Mouse (Mus musculus): ENCODE measurements at regions not wholly inside any gene's neighbourhood (a gene's known extent, or its start where the extent isn't known, plus 50 kb on each side); places are given as distances from the start of the nearest gene placed in this dataset.

DNA sequence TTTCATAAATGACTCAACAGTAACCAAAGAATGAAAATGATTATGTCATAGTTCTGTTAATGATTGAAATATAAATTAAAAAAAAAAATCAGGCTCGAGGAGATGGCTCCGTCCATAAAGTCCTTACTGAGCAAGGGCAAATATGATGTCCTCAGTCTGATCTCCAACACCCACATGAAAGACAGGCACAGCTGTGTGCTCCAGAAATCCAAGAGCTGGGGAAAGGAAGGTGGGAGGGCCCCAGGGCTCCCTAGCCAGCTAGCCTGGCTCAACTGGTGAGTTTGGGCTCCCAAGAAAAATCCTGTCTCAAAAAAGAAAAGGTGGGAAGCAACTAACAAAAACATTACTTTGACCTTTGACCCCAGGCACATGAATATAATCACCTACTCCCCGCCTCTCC lies 194.5 kb downstream of the Sox4 start:
- no peaks in the 10 kb centered on the region for H3K4me1 ChIP-seq (ENCODE audit: control insufficient read depth, insufficient read depth, low read length)
- H3K27me3 ChIP-seq (ENCODE audit: control insufficient read depth, insufficient read depth, low read length): no peaks in the 10 kb centered on the region
- TF ChIP-seq POLR2A (IDR thresholded peaks at IDR 0.05; ENCODE audit: borderline replicate concordance, insufficient read depth, low read length): no peak
- no peak for TF ChIP-seq CTCF (IDR thresholded peaks at IDR 0.05; ENCODE audit: borderline replicate concordance, insufficient read depth, low read depth, low read length)
- no peak for DNase-seq
- H3K27ac ChIP-seq (ENCODE audit: insufficient read depth, low read length): no peak overlapping the region
- H3K4me3 ChIP-seq (replicated peaks; ENCODE audit: insufficient read depth, low read depth, low read length): no peak overlapping the region
- 71% methylated on average over 3 of the region's 3 CpGs for WGBS

GRCm38 (mm10) chr13:28757846-28758522 lies 195.5 kb downstream of the Sox4 start:
- no peaks in the 10 kb centered on the region for H3K4me1 ChIP-seq (ENCODE audit: control insufficient read depth, insufficient read depth, low read length)
- TF ChIP-seq CTCF (IDR thresholded peaks at IDR 0.05; ENCODE audit: borderline replicate concordance, insufficient read depth, low read depth, low read length) (no peak), POLR2A (IDR thresholded peaks at IDR 0.05; ENCODE audit: borderline replicate concordance, insufficient read depth, low read length) (no peak)
- peak; percentile 8 to 16 for DNase-seq
- no peak overlapping the region for H3K27ac ChIP-seq (ENCODE audit: insufficient read depth, low read length)
- H3K4me3 ChIP-seq (replicated peaks; ENCODE audit: insufficient read depth, low read depth, low read length): no peak overlapping the region
- WGBS: 10% methylated on average over 13 of the region's 13 CpGs
- no peaks in the 10 kb centered on the region for H3K27me3 ChIP-seq (ENCODE audit: control insufficient read depth, insufficient read depth, low read length)

GRCm38 (mm10) chr13:28756915-28757765 lies 196.4 kb downstream of the Sox4 start:
- Histone ChIP-seq H3K27me3 (ENCODE audit: control insufficient read depth, insufficient read depth, low read length) (no peaks in the 10 kb centered on the region), H3K4me3 (replicated peaks; ENCODE audit: insufficient read depth, low read depth, low read length) (no peak overlapping the region), H3K27ac (ENCODE audit: insufficient read depth, low read length) (no peak overlapping the region), H3K4me1 (ENCODE audit: control insufficient read depth, insufficient read depth, low read length) (no peaks in the 10 kb centered on the region)
- no peak for DNase-seq
- WGBS: 34% methylated on average over 11 of the region's 11 CpGs
- TF ChIP-seq CTCF (IDR thresholded peaks at IDR 0.05; ENCODE audit: borderline replicate concordance, insufficient read depth, low read depth, low read length): no peak
- no peak for TF ChIP-seq POLR2A (IDR thresholded peaks at IDR 0.05; ENCODE audit: borderline replicate concordance, insufficient read depth, low read length)

- Histone ChIP-seq H3K27ac (ENCODE audit: insufficient read depth, low read length) (no peak overlapping the region), H3K27me3 (ENCODE audit: control insufficient read depth, insufficient read depth, low read length) (no peaks in the 10 kb centered on the region), H3K4me1 (ENCODE audit: control insufficient read depth, insufficient read depth, low read length) (no peaks in the 10 kb centered on the region), H3K4me3 (replicated peaks; ENCODE audit: insufficient read depth, low read depth, low read length) (no peak overlapping the region)
- DNase-seq: no peak
- TF ChIP-seq POLR2A (IDR thresholded peaks at IDR 0.05; ENCODE audit: borderline replicate concordance, insufficient read depth, low read length) (no peak), CTCF (IDR thresholded peaks at IDR 0.05; ENCODE audit: borderline replicate concordance, insufficient read depth, low read depth, low read length) (no peak)
- 59% methylated on average over 5 of the region's 5 CpGs for WGBS
Measured at GRCm38 (mm10) chr13:28754207-28754606, 199.3 kb downstream of the Sox4 start.

DNA sequence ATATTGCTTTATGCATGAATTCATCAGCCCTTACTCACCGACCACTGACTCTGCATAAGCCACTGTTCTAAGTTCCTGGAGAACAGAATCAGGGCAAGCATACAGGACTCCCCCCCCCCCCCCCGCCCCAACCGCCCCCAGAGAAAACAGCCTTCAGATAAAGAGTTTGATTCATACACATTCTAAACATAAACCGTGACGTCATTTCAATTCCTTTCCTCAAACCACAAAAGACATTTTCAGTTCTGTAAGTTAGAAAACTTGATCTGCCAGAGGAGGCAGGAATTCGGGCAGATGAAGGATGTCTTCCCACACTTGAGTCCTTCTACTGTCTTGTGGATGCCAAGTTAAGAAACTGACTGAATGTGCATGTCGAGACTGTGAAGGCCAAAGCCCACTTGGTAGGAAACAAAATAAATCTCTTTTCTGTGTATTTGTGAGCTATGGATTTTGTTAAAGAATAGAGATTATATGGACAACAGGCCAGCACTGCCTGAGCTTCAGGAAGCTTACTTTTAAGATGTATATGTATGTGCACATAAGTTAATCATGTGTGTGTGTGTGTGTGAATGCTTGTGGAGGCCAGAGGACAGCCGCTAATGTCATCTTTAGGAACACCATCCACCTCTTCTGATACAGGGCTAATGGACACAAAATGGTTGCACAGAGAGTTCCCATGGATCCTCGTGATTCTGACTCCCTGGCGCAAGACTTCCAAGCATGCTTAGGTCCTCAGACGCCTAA lies 202.4 kb downstream of the Sox4 start:
- Histone ChIP-seq H3K4me1 (ENCODE audit: control insufficient read depth, insufficient read depth, low read length) (no peaks in the 10 kb centered on the region), H3K27me3 (ENCODE audit: control insufficient read depth, insufficient read depth, low read length) (no peaks in the 10 kb centered on the region), H3K4me3 (replicated peaks; ENCODE audit: insufficient read depth, low read depth, low read length) (no peak overlapping the region), H3K27ac (ENCODE audit: insufficient read depth, low read length) (no peak overlapping the region)
- no peak for DNase-seq
- 84% methylated on average over 11 of the region's 11 CpGs for WGBS
- TF ChIP-seq CTCF (IDR thresholded peaks at IDR 0.05; ENCODE audit: borderline replicate concordance, insufficient read depth, low read depth, low read length) (no peak), POLR2A (IDR thresholded peaks at IDR 0.05; ENCODE audit: borderline replicate concordance, insufficient read depth, low read length) (no peak)

DNA sequence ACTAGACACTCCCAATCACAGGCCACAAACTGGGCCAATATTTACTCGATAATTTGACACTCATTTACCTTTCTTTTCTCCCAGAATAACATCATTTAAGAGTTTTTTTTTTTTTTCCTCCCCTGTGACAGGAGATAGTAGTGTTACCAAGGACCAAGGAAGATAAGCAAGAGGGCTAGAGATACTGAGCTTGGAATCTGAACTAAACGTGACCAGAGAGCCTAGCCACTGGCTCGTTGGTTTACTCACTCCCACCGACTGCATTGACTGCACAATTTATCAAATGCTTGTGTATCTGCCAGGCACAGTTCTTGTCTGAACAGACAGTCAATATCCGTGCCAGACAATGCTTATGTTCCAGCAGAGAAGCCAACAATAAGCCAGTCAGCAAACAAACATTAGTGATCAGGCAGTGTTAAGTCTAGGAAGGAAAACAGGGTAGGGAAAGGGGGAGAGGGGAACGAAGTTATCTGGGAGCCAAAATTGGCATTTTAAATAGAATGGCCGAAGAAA lies 213.3 kb downstream of the Sox4 start:
- WGBS: 24% methylated on average over 7 of the region's 7 CpGs
- no peak overlapping the region for H3K4me3 ChIP-seq (replicated peaks; ENCODE audit: insufficient read depth, low read depth, low read length)
- TF ChIP-seq CTCF (IDR thresholded peaks at IDR 0.05; ENCODE audit: borderline replicate concordance, insufficient read depth, low read depth, low read length) (no peak), POLR2A (IDR thresholded peaks at IDR 0.05; ENCODE audit: borderline replicate concordance, insufficient read depth, low read length) (no peak)
- no peaks in the 10 kb centered on the region for H3K27me3 ChIP-seq (ENCODE audit: control insufficient read depth, insufficient read depth, low read length)
- H3K27ac ChIP-seq (ENCODE audit: insufficient read depth, low read length): no peak overlapping the region
- no peak for DNase-seq
- H3K4me1 ChIP-seq (ENCODE audit: control insufficient read depth, insufficient read depth, low read length): no peaks in the 10 kb centered on the region

GRCm38 (mm10) chr13:28738160-28739100 lies 215.1 kb downstream of the Sox4 start:
- H3K4me3 ChIP-seq (replicated peaks; ENCODE audit: insufficient read depth, low read depth, low read length): no peak overlapping the region
- 31% methylated on average over 8 of the region's 8 CpGs for WGBS
- TF ChIP-seq CTCF (IDR thresholded peaks at IDR 0.05; ENCODE audit: borderline replicate concordance, insufficient read depth, low read depth, low read length) (no peak), POLR2A (IDR thresholded peaks at IDR 0.05; ENCODE audit: borderline replicate concordance, insufficient read depth, low read length) (no peak)
- H3K27me3 ChIP-seq (ENCODE audit: control insufficient read depth, insufficient read depth, low read length): no peaks in the 10 kb centered on the region
- no peak overlapping the region for H3K27ac ChIP-seq (ENCODE audit: insufficient read depth, low read length)
- DNase-seq: no peak
- no peaks in the 10 kb centered on the region for H3K4me1 ChIP-seq (ENCODE audit: control insufficient read depth, insufficient read depth, low read length)
